Mouse (Mus musculus) brown adipose tissue, adult 24 weeks (tissue): Measurements from ENCODE around the gene Brf1. TPM values are rescaled to one million over a fixed set of nuclear protein-coding genes. Genes with fewer than 3 reads are reported as not detected.

Source experiments
- H3K27ac ChIP-seq: fragments of 200-500 bp; replicated peaks from 2 replicates; pipeline ENCODE4 v1.5.1; 2012; ENCODE audit warnings: low read depth, mild to moderate bottlenecking, low read length
- H3K4me1 ChIP-seq: fragments of 200-500 bp; 2 replicates; pipeline ENCODE4 v1.6.1; 2012; ENCODE audit warnings: low read length, mixed read lengths; ENCODE audit not compliant: control insufficient read depth, insufficient read depth, insufficient read length
- H3K4me3 ChIP-seq: fragments of 200-500 bp; 2 replicates; pipeline ENCODE4 v1.5.1; 2012; ENCODE audit warnings: low read depth, mild to moderate bottlenecking, low read length, moderate library complexity; ENCODE audit not compliant: insufficient read depth
- polyA plus RNA-seq: library from polyadenylated mRNA; stranded (reverse); fragments of >200 nt; gene quantifications from 2 replicates; pipeline ENCODE4 v1.2.4, GENCODE M21; 2012; ENCODE audit not compliant: missing spikeins, insufficient read depth, insufficient read length

Brf1 gene
- polyA plus RNA-seq, 1 experiment: 12.2 TPM

- H3K4me3 ChIP-seq: no peak overlapping the region
- no peak overlapping the region for H3K27ac ChIP-seq
Measured at GRCm38 (mm10) chr12:112969616-112970015, 30.9 kb downstream of the Brf1 start.

DNA sequence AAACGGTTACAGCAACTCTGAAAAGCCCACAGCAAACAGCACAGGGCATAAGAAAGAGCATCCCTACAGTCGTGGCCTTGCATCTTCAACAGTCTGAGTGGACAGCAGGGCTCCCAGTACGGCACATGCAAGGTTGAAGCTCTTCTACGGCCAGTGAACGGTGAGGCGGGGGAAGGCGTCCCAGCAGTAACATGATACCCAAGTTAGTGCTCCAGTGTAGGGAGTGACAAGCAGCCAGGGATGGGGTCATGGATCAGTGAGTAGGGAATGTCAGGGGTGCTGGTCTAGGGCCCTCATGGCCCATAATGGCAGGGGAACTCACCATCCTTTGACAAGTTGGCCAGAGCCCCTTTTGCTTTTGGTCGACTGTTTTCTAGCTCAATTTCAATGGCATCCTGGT is 31.6 kb downstream of the Brf1 start:
- Histone ChIP-seq H3K4me1 (no peaks in the 10 kb centered on the region), H3K4me3 (no peak overlapping the region), H3K27ac (no peak overlapping the region)

More at GRCm38 (mm10) chr12:112969616-112970015, 30.9 kb downstream of the Brf1 start:
- no peaks in the 10 kb centered on the region for H3K4me1 ChIP-seq

- Histone ChIP-seq H3K4me3 (no peak overlapping the region), H3K27ac (no peak overlapping the region), H3K4me1 (no peaks in the 10 kb centered on the region)
Measured at GRCm38 (mm10) chr12:112965783-112966182, 34.7 kb downstream of the Brf1 start.

- H3K4me3 ChIP-seq: no peak overlapping the region
- no peak overlapping the region for H3K27ac ChIP-seq
- no peaks in the 10 kb centered on the region for H3K4me1 ChIP-seq
Measured at GRCm38 (mm10) chr12:112961872-112962271, 38.6 kb downstream of the Brf1 start.

DNA sequence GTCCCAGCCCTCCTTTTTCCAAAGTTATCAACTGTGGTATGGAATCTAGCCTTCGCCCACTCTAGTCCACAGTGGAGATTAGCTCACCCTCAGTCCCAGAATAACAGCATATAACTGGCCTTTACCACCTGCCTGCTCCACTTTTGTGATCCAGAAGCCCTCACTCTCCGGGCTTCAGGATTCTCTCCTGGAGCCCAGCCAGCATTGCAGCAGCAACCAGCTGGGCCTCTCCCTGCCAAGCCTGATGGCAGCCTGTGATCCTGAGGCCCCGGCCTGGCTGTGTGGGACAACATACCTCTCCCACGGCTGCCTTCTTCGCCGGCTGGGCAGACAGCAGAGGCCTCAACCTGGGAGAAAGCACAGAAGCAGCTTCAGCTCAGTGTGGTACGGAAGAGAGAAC is 39.1 kb downstream of the Brf1 start:
- no peak overlapping the region for H3K4me3 ChIP-seq
- no peaks in the 10 kb centered on the region for H3K4me1 ChIP-seq
- H3K27ac ChIP-seq: no peak overlapping the region

- Histone ChIP-seq H3K4me3 (no peak overlapping the region), H3K27ac (no peak overlapping the region), H3K4me1 (no peaks in the 10 kb centered on the region)
Measured at GRCm38 (mm10) chr12:112959421-112959820, 41.1 kb downstream of the Brf1 start.

- no peaks in the 10 kb centered on the region for H3K4me1 ChIP-seq
- H3K4me3 ChIP-seq: no peak overlapping the region
- no peak overlapping the region for H3K27ac ChIP-seq
Measured at GRCm38 (mm10) chr12:112958303-112958702, 42.2 kb downstream of the Brf1 start.

- Histone ChIP-seq H3K4me1 (peaks cover 17% of the 10 kb centered on the region), H3K4me3 (no peak overlapping the region), H3K27ac (no peak overlapping the region)
Measured at GRCm38 (mm10) chr12:112955800-112956199, 44.7 kb downstream of the Brf1 start.

- peaks cover 24% of the 10 kb centered on the region for H3K4me1 ChIP-seq
- peak overlapping the region; percentile 82 for H3K27ac ChIP-seq
- no peak overlapping the region for H3K4me3 ChIP-seq
Measured at GRCm38 (mm10) chr12:112952926-112953565, 47.5 kb downstream of the Brf1 start.

- Histone ChIP-seq H3K4me1 (peaks cover 24% of the 10 kb centered on the region), H3K4me3 (no peak overlapping the region), H3K27ac (peak overlapping the region; percentile 82)
Measured at GRCm38 (mm10) chr12:112952433-112952832, 48.1 kb downstream of the Brf1 start.

GRCm38 (mm10) chr12:112951150-112951842 is 49.2 kb downstream of the Brf1 start:
- Histone ChIP-seq H3K27ac (peak overlapping the region; percentile 72), H3K4me1 (peaks cover 24% of the 10 kb centered on the region), H3K4me3 (no peak overlapping the region)

- Histone ChIP-seq H3K4me3 (peak overlapping the region; percentile 65), H3K4me1 (peaks cover 24% of the 10 kb centered on the region), H3K27ac (peak overlapping the region; percentile 72)
Measured at GRCm38 (mm10) chr12:112950761-112951129, 49.8 kb downstream of the Brf1 start.

- Histone ChIP-seq H3K4me1 (peaks cover 24% of the 10 kb centered on the region), H3K27ac (peak overlapping the region; percentile 75)
Measured at GRCm38 (mm10) chr12:112950040-112950760, 50.3 kb downstream of the Brf1 start.

GRCm38 (mm10) chr12:112947307-112947706 is 53.2 kb downstream of the Brf1 start:
- Histone ChIP-seq H3K4me3 (no peak overlapping the region), H3K27ac (no peak overlapping the region), H3K4me1 (peaks cover 19% of the 10 kb centered on the region; the same call in 1 of the 2 replicates)

More at GRCm38 (mm10) chr12:112950040-112950760, 50.3 kb downstream of the Brf1 start:
- H3K4me3 ChIP-seq: peak overlapping the region; percentile 65

GRCm38 (mm10) chr12:112943669-112944068 is 56.8 kb downstream of the Brf1 start:
- H3K4me3 ChIP-seq: no peak overlapping the region
- H3K4me1 ChIP-seq: peaks cover 7% of the 10 kb centered on the region; the same call in 1 of the 2 replicates
- H3K27ac ChIP-seq: no peak overlapping the region
